Mouse (Mus musculus): ENCODE measurements at regions not wholly inside any gene's neighbourhood (a gene's known extent, or its start where the extent isn't known, plus 50 kb on each side); places are given as distances from the start of the nearest gene placed in this dataset.
A peak's percentile ranks its signal among the peaks of the same experiment; 100 is the strongest.
"Not testable (repeated sequence)": the region's sequence is repeated elsewhere in the genome, so short reads cannot be mapped to it uniquely, and the experiment has no call there.

GRCm38 (mm10) chr14:52580319-52580718 is 84.8 kb upstream of the Olfr1507 start:
- peak; percentile 8 for DNase-seq (ENCODE audit: low read depth)

- no peak for DNase-seq (ENCODE audit: low read depth)
Measured at GRCm38 (mm10) chr14:52566920-52567319, 71.4 kb upstream of the Olfr1507 start.

GRCm38 (mm10) chr14:52565606-52566005 is 70.1 kb upstream of the Olfr1507 start:
- DNase-seq (ENCODE audit: low read depth) = no peak

- DNase-seq (ENCODE audit: low read depth) = not testable (repeated sequence)
Measured at GRCm38 (mm10) chr14:52556340-52556739, 60.8 kb upstream of the Olfr1507 start.

- DNase-seq (ENCODE audit: low read depth) = no peak
Measured at GRCm38 (mm10) chr14:52553399-52553798, 57.9 kb upstream of the Olfr1507 start.

- DNase-seq (ENCODE audit: low read depth) = no peak
Measured at GRCm38 (mm10) chr14:52547933-52548332, 52.4 kb upstream of the Olfr1507 start.
